Mouse (Mus musculus): Measurements from ENCODE around the gene Hoxc5.

DNA sequence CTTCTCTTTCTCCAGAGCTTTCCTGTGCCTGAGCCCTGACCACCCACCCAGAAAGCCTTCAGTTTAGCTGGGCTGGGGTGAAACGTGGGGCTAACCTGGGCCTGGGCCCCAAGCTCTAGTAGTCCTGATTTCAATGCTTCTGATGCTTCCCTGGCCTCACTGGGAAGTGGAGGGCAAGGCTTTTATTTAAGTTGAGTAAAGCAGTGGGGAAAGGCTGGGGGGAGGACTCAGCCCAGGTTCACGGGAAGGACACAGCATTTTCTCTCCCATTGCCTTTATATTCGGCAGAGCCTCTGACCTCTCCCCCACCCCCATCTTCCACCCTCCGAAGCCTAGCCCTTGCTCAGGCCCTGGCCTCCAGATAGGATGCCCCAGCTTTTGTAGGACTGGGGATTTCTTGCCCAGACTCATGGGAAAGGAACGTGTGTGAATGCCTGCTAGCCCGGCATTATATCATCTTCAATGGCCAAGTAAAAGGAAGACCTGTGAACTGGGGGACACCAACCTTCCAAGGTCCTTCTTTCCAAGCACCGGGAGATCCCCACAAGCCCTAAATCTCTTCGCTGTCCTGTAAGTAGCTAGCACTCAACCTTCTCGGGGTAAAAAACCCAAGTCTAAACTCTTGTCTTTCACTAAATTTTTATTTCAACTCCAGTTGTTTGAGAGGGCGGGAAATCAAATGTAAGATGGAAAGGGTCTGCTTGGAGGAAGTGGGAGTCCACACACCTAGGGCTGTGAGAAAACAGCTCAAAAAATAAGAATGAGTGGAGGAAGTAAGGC, 71.6 kb downstream of the Hoxc5 start:
- TF ChIP-seq CTCF (IDR thresholded peaks at IDR 0.05; ENCODE audit: low read depth) = no peak
- no peak for TF ChIP-seq EP300 (IDR thresholded peaks at IDR 0.05; ENCODE audit: low read depth)

Data from liver, postnatal 0 days (tissue).